Mouse (Mus musculus) neural tube, embryonic 13.5 days (tissue): Measurements from ENCODE around the gene Ccdc77. TPM values are rescaled to one million over a fixed set of nuclear protein-coding genes. Genes with fewer than 3 reads are reported as not detected.

Experiments
- ATAC-seq: fragments of 200-750 bp; cut with Nextera tagmentation; 2 replicates; pipeline ENCODE4 v1.8.0; 2017; ENCODE audit warnings: low read depth, mild to moderate bottlenecking, moderate TSS enrichment, moderate library complexity
- H3K27ac ChIP-seq: fragments of 300-500 bp; sonication (generic); replicated peaks from 2 replicates; pipeline ENCODE4 v1.5.1; 2015; ENCODE audit warnings: moderate library complexity, mild to moderate bottlenecking, inconsistent platforms
- H3K27me3 ChIP-seq: fragments of 300-500 bp; sonication (generic); 2 replicates; pipeline ENCODE4 v1.6.1; 2015; ENCODE audit warnings: mild to moderate bottlenecking, inconsistent platforms
- H3K36me3 ChIP-seq: fragments of 300-500 bp; sonication (generic); 2 replicates; pipeline ENCODE4 v1.6.1; 2015; ENCODE audit warnings: mild to moderate bottlenecking, inconsistent platforms
- H3K4me1 ChIP-seq: fragments of 300-500 bp; sonication (generic); replicated peaks from 2 replicates; pipeline ENCODE4 v1.6.1; 2015; ENCODE audit warnings: inconsistent platforms
- H3K4me2 ChIP-seq: fragments of 300-500 bp; sonication (generic); 2 replicates; pipeline ENCODE4 v1.6.1; 2015; ENCODE audit warnings: inconsistent platforms, mild to moderate bottlenecking, moderate library complexity
- H3K4me3 ChIP-seq: fragments of 300-500 bp; sonication (generic); 2 replicates; pipeline ENCODE4 v1.5.1; 2015; ENCODE audit warnings: mild to moderate bottlenecking, inconsistent platforms
- H3K9ac ChIP-seq: fragments of 300-500 bp; sonication (generic); 2 replicates; pipeline ENCODE4 v1.6.1; 2015; ENCODE audit warnings: moderate library complexity, mild to moderate bottlenecking, inconsistent platforms
- H3K9me3 ChIP-seq: fragments of 300-500 bp; sonication (generic); 2 replicates; pipeline ENCODE4 v1.6.1; 2016; ENCODE audit warnings: inconsistent platforms
- WGBS: fragments of 180-500 bp; shearing (Covaris S2); methylation state at CpG from one replicate; pipeline ENCODE4 v1.1.7; 2015; 5-methylcytosine and 5-hydroxymethylcytosine counted together
- polyA plus RNA-seq: library from polyadenylated mRNA; unstranded; fragments of >200 nt; fragmentation: Nextera tagmentation; extraction: Ambion mirVana; gene quantifications from 2 replicates; pipeline ENCODE4 v1.2.1, GENCODE M21; 2015

The Ccdc77 gene
- polyA plus RNA-seq, 1 experiment from 2014 or later = 11.5 TPM

GRCm38 (mm10) chr6:120275301-120275700 is 88.9 kb downstream of the Ccdc77 start:
- 65% methylated on average over 6 of the region's 6 CpGs for WGBS

GRCm38 (mm10) chr6:120274887-120275286 is 89.3 kb downstream of the Ccdc77 start:
- H3K4me3 ChIP-seq = no peak overlapping the region
- ATAC-seq = no peak
- H3K27ac ChIP-seq = no peak overlapping the region
- no peaks in the 10 kb centered on the region for H3K4me1 ChIP-seq
- H3K4me2 ChIP-seq = no peak overlapping the region
- 53% methylated on average over 4 of the region's 4 CpGs for WGBS
- H3K9me3 ChIP-seq = no peaks in the 10 kb centered on the region
- no peaks in the 10 kb centered on the region for H3K36me3 ChIP-seq
- no peak overlapping the region for H3K9ac ChIP-seq
- no peaks in the 10 kb centered on the region for H3K27me3 ChIP-seq

More at GRCm38 (mm10) chr6:120275301-120275700, 88.9 kb downstream of the Ccdc77 start:
- Histone ChIP-seq H3K4me2 (no peak overlapping the region), H3K9me3 (no peaks in the 10 kb centered on the region), H3K36me3 (no peaks in the 10 kb centered on the region), H3K27ac (no peak overlapping the region), H3K4me3 (no peak overlapping the region), H3K9ac (no peak overlapping the region), H3K27me3 (no peaks in the 10 kb centered on the region), H3K4me1 (no peaks in the 10 kb centered on the region)
- ATAC-seq = no peak

Other genes with a start within 250 kb of the Ccdc77 start
- 0.29 TPM in 1 of 2 replicates, not detected in the other for gene D330020A13Rik, start 70.0 kb downstream of the Ccdc77 start, polyA plus RNA-seq
- 0.11 and 0.18 TPM in 2 replicates for gene B4galnt3, start 69.8 kb downstream of the Ccdc77 start, polyA plus RNA-seq
- 34.7 and 36.6 TPM in 2 replicates for gene Kdm5a, start 250 bp downstream of the Ccdc77 start, polyA plus RNA-seq
- 9.5 and 10.7 TPM in 2 replicates for gene Il17ra, start 98.9 kb upstream of the Ccdc77 start, polyA plus RNA-seq
- 2.2 and 2.5 TPM in 2 replicates for gene Tmem121b, start 129.4 kb upstream of the Ccdc77 start, polyA plus RNA-seq
- 15.1 and 15.8 TPM in 2 replicates for gene Hdhd5, start 166.9 kb upstream of the Ccdc77 start, polyA plus RNA-seq